Mouse (Mus musculus) B cell, adult 67 days (primary cell): ENCODE measurements around the gene Vmn2r25. TPM values are rescaled to one million over a fixed set of nuclear protein-coding genes. Genes with fewer than 3 reads are reported as not detected.

Experiments
- total RNA-seq, 2 experiments: library from RNA; stranded (reverse); gene quantifications; 4 replicates each; pipeline ENCODE4 v1.2.4; 2023

The Vmn2r25 gene
- total RNA-seq, result not detected

GRCm38 (mm10) chr6:123853363-123853762, at the start of gene Vmn2r25:
Gene Vmn2r25 (minus strand): TSS chr6:123853463.

DNA sequence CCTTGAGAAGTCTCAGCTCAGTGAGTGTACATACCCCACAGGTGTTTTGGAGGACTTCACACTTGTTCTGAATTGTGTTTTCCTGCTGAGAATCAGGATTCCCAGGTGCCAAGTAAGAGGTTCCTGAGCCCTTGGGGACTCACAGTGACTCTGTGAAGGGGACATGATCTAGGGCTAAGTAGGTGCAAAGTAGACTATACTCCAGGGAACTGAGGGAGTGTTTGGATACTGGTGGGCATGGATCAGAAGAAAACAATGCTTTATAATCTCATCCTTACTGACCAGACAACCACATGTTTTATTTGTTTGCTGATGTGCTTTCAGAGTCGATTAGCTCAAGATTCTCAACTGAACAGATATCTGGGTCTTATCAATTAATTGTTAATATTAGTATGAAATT, 74.7 kb downstream of the Vmn2r25 start, which contains the start of gene Vmn2r24:
Vmn2r24 (plus strand) TSS at position 301 of the 400 bp plus-strand sequence.

Other genes with a start within 250 kb of the Vmn2r25 start
- gene Vmn2r22, start 202.7 kb downstream of the Vmn2r25 start, total RNA-seq, result not detected
- gene Vmn2r23, start 150.8 kb downstream of the Vmn2r25 start, total RNA-seq, result not detected
- not detected for gene Vmn2r24, start 74.6 kb downstream of the Vmn2r25 start, total RNA-seq
- gene Vmn2r26, start 171.1 kb upstream of the Vmn2r25 start, total RNA-seq, result not detected